Mouse (Mus musculus): ENCODE data around the gene Isy1. TPM values are rescaled to one million over a fixed set of nuclear protein-coding genes. Genes with fewer than 3 reads are reported as not detected.

Gene Isy1
- total RNA-seq, 2 experiments from 2014 or later: 55.9 to 120 TPM

GRCm38 (mm10) chr6:87805448-87805847 lies 33.1 kb downstream of the Isy1 start:
- DNase-seq (ENCODE audit: low spot score in 2 of 2): no peak

GRCm38 (mm10) chr6:87804886-87805285 lies 33.7 kb downstream of the Isy1 start:
- no peak for DNase-seq (ENCODE audit: low spot score in 2 of 2)

- no peak for DNase-seq (ENCODE audit: low spot score in 2 of 2)
These were observed 34.6 kb downstream of the Isy1 start for GRCm38 (mm10) chr6:87804036-87804435.

DNA sequence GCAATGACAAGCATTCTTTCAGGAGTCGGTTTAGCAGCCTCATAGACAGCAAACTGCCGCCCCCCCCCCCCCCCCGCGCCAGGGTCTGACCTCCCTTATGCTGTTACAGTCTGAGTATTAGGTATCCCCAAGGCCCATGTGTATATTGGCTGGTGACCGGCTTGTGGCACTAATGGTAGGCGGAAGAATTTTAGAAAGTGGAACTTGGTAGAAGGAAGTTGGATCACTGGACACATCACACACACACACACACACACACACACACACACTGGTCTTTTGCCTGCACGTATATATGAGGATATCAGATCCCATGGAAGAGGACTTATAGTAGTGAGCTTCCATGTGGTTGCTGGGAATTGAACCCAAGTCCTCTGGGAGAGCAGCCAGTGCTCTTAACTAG lies 36.1 kb downstream of the Isy1 start:
- DNase-seq (ENCODE audit: low spot score in 2 of 2): no peak

- no peak for DNase-seq (ENCODE audit: low spot score in 2 of 2)
These were observed 39.0 kb downstream of the Isy1 start for GRCm38 (mm10) chr6:87799576-87799975.

DNA sequence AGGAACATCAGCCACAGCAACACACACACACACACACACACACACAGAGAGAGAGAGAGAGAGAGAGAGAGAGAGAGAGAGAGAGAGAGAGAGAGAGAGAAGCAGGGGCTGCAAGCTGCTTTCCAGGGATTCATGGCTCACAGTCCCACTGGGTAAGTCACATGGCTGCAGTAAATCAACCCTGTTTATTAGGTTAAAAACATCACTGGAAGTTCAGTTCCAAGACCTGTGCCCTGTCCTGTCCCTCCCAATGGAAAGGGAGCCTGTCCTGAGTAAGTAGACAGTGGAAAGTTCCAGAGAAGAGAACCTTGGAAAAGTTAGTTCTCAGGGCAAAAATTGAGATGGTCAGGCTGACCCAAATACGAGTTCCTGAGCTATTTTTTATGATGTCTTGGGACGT lies 41.3 kb downstream of the Isy1 start:
- DNase-seq (ENCODE audit: low spot score in 2 of 2): no peak

- DNase-seq (ENCODE audit: low spot score in 2 of 2): no peak
These were observed 42.2 kb downstream of the Isy1 start for GRCm38 (mm10) chr6:87796251-87796880.

DNA sequence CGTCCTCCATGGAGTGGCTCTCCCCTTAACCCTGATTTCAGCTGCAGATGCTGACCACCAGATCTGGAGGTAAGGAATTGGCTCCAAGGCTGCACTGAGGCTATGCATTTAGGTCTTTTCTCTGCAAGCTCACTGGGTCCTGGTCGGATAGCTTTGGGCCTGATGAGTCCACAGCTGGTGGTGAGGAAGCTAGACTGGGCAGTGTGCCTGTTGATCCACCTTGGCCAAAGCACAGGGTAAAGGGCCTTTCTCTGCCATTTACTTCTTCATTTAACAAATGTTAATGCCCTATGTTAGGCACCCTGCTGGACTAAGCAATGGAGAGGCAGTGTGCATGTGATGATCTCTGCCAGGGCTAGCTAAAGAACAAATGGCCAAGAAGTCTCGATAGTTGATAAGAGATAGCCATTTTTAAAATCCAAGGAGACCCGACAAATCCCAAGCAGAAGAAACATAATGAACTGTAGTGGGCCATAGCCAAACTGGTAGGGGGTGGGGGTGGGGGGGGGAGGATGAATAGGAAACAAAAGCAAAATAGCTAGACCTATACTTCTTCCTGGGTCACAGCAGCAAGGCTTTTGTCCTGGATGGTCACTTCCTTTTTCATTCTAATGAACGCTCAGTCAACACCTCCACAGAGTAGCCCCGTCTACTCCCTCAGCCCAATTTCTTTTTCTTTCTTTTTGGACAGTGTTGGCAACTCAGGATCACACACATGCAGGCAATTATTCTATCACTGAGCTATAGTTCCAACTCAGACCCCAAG lies 43.0 kb downstream of the Isy1 start:
- no peak for DNase-seq (ENCODE audit: low spot score in 2 of 2)

DNA sequence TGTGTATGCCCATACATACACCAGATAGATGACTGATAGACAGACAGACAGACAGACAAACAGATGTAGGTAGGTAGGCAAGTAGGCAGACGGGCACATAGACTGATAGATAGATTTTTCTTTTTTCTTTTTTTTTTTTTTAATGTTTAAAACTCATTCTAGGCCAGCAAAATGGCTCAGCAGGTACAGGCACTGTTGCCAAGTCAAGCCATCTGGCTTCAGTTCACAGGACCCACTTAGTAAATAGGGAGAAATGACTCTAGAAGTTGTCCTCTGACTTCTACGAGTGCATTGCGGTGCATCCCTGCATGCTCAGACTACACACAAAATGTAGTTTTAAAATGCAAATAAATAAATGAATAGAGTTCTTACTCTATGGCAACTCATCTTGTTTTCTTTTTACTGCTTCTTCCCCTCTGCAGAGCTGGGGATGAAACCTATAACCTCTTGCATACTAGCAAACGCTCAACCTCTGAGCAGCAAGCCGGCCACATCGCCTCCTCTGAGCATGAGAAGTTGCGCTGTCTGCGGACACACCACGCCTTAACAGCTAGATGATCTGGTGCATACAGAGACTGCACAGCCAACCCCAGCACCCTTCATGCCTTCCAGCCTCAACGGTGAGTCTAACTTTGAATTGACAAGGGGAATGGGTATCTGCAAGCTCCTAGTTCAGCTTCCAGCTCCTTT lies 44.6 kb downstream of the Isy1 start:
- no peak for DNase-seq (ENCODE audit: low spot score in 2 of 2)

DNA sequence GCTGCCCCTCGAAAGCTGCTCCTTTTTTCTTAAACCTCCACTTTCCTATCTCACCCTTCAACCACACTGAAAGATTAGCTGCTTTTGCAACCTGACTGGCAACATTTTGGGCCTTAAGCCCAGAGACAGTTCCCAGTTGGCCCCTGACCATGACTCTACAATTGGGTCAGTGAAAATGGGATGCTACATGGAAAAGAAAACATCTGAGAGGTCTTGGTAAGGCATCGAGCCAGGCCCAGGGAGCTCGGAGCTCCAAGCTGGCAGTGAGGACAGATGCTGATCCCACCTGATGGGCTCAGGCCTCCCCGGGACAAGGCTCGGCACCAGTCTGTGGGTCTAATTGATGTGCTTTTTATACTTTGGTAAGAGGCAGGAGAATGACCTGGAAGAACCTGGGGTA lies 46.8 kb downstream of the Isy1 start:
- DNase-seq (ENCODE audit: low spot score in 2 of 2): no peak

- no peak for DNase-seq (ENCODE audit: low spot score in 2 of 2)
These were observed 47.7 kb downstream of the Isy1 start for GRCm38 (mm10) chr6:87790779-87791480.

DNA sequence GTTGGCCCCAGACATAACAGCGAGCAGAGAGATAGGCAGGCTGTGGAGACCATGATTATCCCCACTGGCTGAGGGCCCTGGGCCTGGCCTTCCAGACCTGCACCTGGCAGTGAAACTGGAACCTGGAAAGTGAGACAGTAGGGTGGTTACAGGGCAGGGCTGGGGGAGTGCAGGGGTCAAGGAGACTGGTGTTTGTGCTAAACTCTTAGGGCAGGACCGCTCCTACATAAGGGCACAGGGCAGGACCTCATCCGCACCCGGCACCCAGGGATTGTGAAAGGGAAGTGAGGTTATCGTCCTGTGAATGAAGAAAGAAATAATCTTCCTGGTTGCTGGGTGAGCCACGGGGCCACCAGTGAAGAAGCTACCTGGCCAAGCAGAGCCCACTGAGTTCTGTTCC lies 48.8 kb downstream of the Isy1 start:
- no peak for DNase-seq (ENCODE audit: low spot score in 2 of 2)

DNA sequence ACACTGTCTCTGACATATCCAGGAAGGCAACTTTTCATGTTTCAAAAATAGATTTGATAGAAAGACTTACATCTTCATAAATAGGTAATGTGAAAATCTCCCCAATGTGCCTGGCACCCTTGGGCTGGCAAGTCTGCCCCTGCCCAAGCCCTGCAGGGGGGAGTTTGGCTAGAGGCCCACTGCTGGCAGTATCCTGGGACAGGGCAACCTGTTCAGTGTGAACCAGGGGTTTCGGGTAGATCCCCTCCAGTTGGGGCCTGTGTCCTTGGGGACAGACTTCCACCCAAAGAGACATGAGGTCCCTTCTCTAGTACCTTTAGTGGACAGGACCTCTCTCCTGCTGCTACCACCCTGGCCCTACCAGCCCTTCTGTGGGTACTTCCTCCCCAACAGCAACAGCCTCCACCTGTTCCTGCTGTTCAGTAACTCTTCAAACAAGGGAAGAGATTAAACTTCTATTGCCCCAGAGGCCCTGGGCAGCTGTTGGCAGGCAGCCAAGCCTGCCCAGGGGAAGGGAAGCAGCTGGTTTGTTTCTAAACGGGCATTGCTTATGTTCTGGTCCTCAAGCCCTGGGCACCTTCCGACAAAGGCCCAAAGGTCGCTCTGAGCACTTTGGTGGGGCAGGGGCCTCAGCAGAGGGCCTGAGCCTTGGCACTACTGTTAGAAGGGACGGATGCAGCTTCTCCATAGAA lies 49.6 kb downstream of the Isy1 start:
- no peak for DNase-seq (ENCODE audit: low spot score in 2 of 2)

DNA sequence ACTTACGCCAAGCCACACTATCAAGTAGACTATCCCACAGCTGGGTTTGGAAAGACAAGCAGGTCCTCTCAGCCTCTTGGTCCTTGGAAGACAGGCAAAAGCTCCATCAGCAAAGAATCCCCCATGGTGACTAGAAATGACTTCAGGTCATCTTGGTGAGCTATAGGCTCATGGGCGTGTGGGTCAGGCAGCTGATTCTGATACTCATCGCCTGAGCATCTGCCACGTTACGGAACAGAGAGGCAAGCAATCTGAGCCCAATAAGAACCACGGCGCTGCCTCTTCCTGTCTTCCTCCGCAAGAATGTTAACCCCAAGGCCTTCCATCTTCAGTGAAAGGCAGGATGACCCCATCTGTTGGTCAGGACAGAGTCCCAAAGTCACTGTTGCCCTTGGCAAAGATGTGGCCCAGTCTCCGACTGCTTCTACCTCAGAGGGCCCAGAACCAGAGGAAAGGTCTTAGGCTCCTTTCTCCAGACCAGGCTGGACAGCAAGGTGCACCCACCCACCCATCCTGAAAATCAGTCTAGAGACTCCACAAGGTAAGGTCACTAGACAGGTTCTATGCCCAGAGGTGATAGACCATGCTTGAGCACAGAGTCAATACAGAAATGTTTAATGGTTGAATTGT lies 50.2 kb downstream of the Isy1 start:
- DNase-seq (ENCODE audit: low spot score in 2 of 2): no peak

DNA sequence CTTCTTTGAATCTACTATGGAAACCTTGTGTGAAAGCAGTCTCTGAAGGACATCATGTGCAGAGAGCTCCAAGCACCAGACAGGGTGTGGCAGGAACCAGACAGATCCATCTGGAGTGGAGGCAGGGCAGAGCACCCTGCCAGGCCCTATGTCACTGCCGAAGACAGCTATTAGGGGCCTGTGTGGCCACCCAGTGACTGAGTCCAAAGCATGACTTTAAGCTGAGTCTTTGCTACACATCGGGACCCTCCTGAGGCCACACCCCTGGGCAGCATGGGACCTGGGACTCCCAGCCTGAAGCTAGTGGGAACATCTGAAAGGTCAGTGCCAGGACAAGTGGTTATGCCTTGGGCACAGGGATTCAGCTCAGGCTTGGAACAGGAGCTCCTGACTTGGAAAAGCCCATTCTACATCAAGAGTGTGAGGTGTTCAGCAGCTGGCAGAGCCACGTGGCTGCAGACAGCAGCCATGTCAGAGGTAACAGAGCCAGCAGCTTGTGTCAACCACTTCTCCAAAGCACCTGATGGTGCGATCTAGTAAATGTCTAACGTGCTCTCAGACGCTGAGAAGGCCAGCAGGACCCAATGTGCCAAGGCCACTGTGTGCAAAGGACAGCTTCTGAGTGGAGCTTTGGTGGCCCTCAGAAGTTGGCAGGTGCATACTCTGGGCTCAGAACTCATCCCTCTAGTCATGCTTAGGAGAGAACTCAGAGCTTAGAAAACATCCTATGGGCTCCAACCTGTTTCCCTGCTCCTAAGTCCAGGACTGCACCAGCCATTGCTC lies 51.3 kb downstream of the Isy1 start:
- no peak for DNase-seq (ENCODE audit: low spot score in 2 of 2)

DNA sequence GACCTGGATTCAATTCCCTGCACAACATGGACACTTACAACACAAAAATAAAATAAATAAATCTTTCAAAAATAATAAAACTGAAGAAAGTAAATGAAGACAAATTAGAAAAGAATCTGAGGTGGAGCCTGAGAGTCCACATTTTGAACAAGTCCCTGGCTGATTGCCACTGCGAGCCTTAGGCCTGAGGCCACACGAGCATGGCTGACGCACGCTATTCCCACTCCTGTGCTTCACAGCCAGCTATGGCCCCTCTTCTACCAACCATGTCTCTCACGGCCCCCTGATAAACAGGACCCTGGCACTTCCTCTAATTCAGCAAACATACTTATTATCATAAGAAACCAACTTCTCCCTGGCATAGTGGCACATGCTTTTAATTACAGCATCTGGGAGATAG lies 52.0 kb downstream of the Isy1 start:
- no peak for DNase-seq (ENCODE audit: low spot score in 2 of 2)

DNA sequence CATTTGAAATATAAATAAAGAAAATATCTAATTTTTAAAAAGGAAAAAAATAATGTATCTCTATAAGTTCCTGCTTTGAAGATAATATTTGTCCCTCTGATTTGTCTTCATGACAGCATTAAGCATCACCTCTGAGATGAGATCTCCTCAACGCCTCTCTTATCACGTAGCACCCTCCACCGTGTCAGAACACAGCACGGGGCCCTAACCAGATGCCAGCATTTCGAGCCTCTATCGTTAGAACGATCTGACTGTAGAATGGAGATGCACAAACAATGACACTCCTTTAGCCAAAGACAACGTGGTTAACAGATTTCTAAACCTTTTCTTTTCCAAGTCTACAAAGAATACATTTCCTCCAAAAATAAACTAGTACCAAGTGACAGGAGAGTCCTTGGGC lies 54.6 kb downstream of the Isy1 start:
- DNase-seq (ENCODE audit: low spot score in 2 of 2): no peak

DNA sequence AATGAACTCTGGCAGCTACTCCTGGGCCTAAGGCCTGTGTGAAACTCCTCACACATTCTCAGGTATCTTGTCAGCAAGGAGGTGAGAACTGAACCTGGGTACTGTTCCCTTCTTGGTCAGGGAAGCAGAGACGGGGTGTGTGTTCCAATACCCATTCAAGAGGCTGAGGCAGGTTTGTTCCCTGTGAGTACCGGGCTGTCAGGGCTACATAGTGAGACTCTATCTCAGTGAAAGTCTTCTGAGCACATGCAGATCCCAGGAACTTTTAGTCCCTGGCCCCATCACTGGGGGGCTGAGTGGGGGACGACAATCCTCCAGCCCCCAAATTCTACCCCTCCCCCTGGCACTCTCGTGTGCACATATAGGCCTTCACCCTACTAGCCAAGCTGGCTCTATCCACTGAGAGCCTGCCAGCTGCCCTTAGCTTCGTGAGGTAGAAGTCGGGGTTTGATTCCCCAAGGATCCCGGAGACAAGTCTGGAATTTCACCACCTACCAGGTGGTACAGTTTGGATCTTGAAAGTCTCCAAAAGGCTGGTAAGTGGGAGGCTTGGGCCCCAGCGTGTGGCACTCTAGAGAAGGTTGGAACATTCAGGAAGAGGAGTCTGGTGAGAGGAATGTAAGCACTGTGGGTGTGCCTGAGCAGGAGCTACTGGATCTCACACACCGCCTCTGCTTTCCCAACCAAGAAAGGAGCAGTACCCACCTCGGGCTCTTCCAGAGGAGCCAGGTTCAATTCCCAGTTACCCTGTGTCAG lies 57.9 kb downstream of the Isy1 start:
- DNase-seq (ENCODE audit: low spot score in 2 of 2): no peak

Measured in adrenal gland, adult 18-20 months (tissue).